Mouse (Mus musculus) right cerebral cortex, adult 18-20 months (tissue): Measurements from ENCODE around the gene Per2.

Experiments
- DNase-seq: peaks from one replicate; pipeline ENCODE4 v3.0.0; 2022; ENCODE audit warnings: mixed read lengths

Per2 gene

DNA sequence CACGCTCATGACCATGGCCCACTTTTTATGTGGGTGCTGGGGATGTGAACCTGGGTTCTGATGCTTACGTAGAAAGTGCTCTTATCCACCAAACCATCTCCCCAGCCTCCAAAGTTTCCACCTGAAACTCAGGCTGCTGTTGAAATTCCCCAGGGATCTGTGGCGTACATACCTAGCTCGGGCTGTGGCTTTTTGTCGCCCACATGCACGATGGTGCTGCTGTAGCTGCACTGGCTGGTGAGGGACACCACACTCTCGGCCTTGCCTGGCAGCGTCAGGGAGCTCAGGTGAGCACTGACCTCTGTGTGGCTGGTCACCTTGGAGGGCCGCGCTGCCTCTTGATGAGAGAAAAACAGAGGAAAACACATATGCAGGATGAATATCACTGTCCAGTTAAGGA is 29.9 kb downstream of the Per2 start:
- DNase-seq = no peak

- DNase-seq = peak; percentile 76
Observed at GRCm38 (mm10) chr1:91428614-91429013, 30.5 kb downstream of the Per2 start.

DNA sequence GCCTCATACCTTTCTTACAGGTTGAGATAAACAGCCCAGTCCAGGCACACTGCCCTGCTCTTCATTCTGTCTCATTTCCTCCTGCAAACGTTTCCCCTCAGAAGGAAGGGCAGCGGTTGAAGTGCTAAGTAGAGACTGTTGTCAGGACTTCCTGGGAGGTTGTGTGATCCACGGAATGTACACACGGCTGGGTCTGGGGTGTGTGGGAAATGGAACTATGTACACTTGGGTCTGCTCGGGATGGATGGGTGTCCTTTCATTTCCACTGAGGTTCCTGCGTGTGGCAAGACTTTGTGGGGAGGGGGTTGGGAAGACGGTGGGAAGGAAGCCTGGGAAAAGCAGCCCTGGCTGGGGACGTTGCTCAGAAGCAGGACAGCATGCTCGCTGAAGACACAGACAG is 32.7 kb downstream of the Per2 start:
- DNase-seq = no peak

- DNase-seq = no peak
Observed at GRCm38 (mm10) chr1:91420601-91421065, 38.5 kb downstream of the Per2 start.

DNA sequence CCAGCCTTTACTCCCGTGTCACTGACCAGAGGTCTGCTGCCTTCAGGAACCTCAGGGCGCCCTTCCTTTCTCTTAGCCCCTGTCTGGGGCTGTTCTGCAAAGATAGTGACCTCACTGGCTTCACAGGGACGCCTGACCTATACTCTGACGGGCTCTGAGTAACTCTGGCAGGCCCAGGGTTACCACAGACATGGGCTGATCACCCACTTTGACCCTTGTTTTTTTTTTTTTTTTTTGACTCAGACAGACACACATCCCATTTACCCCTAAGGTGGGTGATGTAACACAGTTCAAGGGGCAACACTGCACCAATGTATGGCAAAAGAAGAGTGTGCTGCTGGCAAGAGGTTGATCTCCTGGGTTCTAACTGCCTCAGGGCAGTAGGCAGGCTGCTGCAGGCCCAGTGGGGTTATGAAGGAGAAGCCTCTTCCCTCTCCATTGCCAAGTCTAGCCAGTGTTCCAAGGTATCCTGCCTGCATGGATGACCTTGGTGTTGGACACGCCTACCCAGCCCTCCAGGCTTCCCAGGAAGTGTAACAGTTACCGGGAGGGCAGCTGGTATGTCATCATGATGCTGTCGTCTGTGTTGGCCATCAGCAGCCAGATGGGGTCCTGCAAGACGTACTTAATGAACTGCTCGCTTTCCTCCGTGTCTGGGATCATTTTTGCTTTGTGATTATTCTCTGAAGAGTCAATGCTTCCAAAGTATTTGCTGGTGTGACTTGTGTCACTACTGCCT is 39.1 kb downstream of the Per2 start:
- DNase-seq = no peak

DNA sequence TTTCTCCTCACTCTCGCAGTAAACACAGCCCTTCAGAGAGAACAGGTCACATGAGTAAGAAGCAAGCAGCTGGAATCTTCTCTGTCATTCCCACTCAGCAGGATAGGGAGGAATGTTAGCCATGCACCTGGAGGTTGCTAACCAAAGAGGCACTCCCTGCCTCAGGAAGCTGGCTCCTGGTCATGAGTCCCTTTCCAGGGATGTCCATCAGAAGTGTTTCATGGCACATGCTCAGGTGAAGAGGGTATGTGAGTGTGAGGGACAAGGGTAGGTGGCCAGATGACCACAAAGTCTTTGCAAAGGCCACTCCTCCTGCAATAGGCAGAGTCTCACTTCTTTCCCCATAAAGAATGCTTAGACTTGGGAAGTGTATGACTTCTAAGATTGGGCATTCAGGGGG is 41.1 kb downstream of the Per2 start:
- DNase-seq = no peak

DNA sequence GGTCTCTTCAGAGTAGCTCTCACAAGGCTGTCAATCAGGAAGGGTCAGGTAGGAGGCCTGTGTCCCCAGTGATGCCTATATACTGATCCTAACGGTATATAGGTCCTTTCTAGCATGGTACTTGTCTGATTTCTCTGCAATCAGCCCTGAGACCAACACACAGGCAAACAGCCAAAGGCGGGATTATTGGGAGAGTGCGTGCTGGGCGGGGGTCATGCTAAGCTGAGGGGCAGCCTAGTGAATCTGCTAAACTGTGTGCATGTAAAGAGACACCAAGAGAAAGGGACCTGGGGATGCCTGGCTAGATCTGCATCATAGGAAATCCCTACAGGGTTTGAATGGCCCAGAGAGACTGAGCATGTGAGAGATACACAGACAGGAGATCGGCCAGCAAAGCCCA is 43.8 kb downstream of the Per2 start:
- DNase-seq = no peak

DNA sequence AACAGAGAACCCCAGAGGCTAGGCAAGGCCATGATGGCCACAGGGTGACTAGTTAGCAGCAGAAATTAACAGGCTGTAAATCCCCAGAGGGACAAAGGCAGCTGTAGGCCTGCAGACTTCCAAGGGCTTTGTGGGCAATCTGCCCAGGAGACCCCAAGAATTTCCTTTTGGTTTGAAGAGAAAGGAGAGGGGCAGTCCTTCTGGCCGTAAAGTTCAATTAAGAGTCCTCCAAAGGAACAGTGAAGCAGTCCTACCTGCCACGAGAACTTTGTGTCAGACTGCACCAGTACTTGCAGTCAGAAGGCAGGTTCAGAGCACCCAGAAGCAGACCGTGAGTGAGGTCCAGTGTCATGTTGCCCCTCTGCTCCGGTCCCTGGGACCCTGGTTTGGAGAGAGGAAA is 44.2 kb downstream of the Per2 start:
- DNase-seq = no peak

GRCm38 (mm10) chr1:91413898-91414594 is 45.1 kb downstream of the Per2 start, which contains the start of gene Hes6:
Hes6 (minus strand) TSS chr1:91414038.
- peak; percentile 59 for DNase-seq

- DNase-seq = no peak
Observed at GRCm38 (mm10) chr1:91413536-91413897, 45.6 kb downstream of the Per2 start.

GRCm38 (mm10) chr1:91413030-91413506 is 46.1 kb downstream of the Per2 start:
- peak; percentile 92 for DNase-seq

DNA sequence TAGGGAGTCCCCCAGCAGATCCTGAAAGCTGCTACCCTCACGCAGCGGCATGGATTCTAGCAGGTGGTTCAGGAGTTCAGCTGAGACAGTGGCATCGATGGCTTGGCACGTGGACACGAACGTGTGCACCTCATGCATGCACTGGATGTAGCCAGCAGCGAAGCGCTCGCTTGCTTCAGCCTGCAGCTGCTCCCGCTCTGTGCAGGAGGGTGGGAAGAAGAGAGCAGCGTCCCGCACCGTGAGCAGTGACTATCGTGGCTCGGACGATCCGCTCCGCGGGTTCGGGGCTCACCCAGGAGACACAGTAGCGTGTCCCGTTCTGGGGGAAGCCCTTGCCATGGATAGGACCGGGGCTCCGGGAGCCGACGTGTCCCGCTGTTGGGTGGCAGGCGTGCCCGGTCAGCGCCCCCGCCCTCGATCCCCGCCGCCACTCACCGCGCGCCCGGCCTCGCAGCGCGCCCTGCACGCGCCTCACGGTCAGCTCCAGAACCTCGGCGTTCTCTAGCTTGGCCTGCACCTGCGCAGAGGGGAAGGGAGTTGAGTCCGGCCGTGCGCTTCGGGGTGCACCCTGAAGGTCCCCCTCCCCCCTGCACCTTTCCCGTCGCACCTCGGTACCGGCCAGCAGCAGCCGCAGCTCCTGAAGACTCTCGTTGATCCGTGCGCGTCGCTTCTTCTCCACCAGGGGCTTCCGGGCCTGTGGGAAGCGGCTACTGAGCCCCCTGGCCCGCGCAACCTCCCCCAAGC is 46.7 kb downstream of the Per2 start:
- no peak for DNase-seq

DNA sequence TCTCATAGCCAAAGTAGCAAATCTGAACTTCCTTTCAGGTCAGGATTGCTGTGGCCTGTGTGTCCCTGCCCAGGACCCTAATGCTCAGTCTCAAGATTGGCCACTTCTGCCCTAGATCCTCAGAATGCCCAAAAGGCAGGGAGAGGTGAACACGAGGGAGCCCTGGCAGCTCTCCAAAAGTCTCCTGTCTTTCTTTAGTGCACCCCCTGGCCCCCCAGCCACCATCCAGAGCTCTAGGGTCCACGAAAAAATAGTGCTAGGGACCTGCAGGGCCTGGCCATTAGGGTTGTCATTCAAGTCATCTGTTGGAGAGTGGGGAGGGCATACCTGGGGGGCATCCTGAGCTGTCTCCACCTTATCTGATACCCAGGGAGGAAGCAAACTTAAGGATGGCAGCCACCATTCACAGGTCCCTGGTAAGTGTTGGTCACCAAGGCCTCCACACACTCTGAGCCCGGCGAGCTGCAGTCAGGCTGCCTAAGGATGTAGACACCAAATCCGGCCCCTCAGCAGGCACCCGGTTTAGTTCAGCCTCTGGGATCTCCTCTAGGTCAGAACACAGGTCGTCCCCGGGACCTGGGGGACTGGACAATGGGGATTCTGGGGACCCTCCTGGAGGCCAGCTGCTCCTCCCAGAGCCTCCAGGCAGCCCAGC is 47.4 kb downstream of the Per2 start:
- no peak for DNase-seq

DNA sequence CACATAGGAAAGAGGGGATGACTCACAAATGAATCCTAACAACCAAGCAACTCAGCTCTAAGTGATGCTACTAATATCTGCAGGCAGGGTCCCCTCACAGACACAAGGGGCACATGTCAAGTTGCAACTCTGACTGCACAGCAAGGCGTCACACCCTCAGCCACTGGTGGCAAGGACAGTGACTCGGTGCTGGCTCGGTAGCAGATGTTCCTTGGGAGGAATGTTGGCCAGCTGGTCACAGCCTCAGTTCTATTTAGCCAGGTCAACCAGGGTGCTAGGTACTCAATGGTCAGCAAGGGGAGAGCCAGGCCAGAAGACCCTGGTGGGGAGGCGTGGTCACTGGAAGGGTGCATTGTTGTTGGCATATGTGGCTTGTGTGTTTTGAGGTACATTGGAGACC is 51.3 kb downstream of the Per2 start:
- DNase-seq = no peak

GRCm38 (mm10) chr1:91405406-91406169 is 53.5 kb downstream of the Per2 start:
- DNase-seq = no peak

DNA sequence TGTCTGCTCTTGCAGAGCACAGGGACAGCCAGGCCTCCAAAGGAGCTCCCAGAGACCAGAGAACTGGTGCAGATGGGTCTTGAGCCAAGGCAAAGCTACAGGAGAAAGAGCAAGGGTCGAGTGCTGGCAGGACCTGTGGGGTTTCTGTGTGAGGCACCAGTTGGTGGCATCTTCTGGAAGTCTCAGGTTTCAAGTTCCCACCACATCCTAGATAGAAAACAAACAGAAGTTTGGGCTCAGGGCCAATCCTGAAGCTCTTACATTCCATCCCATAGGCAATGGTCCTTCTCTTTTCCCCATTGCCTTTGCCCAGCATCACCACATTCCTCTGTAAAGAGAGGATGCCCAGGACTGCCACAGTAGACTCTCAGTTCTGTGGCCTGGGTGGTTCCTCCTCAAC is 54.1 kb downstream of the Per2 start:
- no peak for DNase-seq

DNA sequence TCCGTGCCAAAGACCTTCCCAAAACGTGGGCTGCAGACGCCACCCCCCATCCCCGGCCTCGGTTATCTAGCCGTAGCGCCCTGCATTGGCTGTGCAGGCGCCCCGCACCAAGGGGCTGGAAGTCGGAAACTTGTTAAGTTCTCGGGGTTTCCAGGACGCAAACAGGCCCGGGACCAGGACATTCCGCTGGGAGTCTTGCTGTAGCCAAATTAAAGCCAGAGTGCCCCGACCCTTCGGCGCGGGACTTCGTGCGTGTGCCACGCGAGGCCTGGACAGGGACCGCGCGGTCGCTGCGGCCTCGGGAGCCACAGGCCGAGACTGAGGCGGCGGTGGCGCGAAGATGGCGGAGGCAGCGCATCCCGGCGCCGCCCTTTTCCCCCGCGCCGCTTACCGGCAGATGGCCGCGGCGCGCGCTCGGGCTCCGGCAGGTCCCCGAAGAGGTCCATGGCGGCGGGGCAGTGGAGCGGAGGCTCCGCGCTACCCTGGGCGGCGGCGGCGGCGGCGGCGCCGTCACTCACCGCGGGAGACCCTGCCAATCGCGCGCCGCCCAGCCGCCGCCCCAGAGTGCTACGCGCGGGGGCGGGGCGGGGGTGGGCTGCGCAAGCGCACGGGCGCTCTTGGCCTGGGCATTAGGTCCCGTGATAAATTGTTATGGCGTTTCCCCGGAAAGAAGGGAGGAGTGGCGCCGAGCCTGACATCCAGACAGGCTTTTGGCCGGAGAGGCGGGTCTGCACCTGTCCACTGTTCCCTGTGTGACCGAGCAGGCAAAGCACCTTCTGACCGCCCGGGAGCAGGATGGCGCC is 60.7 kb downstream of the Per2 start, which contains the start of gene Ilkap:
Gene Ilkap, minus strand, starts transcription at position 556 of the 803 bp plus-strand sequence.
- DNase-seq = peak; percentile 80

GRCm38 (mm10) chr1:91397927-91398259 is 61.2 kb downstream of the Per2 start:
- no peak for DNase-seq

DNA sequence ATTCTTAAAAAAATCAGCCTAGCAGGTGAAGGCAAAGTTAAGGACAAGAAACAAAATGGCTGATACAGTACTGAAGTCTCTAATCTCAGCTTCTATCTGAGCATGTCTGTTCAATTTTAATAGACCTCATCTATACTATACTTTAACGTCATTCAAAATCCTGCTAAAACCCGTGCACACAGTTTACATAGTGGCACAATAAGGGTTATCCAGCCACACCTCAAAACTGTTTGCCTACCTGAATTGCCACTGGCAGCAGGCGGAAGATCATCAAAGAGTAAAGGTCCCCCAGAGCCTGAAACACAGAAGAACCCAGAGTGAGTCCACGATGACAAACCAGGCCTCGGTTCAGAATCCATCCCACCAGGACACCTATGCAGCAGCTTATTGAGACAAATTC is 68.8 kb downstream of the Per2 start:
- DNase-seq = no peak

DNA sequence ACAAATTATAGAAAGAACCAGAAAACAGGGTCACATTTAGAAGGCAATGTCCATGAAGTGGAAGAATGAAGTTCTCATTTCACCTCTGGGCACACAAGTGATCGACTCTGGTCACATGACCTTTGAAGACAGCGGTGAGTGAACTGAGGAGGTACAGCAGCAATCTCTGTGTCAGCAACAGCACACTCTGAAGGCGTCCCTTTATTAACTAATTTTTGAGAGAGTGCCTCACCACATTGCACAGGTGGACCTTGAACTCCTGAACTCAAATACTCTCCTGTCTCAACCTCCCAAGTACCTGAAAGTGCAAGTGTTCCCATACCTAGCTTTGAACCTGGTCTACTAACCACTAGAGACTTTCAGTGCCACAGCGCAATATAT is 78.0 kb downstream of the Per2 start:
- no peak for DNase-seq

GRCm38 (mm10) chr1:91380453-91381090 is 78.6 kb downstream of the Per2 start:
- peak; percentile 69 for DNase-seq
